Mouse (Mus musculus) mesoderm, embryonic 11.5 days (tissue): Measurements from ENCODE around the gene Bcl7a.

Source experiments
- DNase-seq: peaks from one replicate; pipeline ENCODE4 v3.0.0-alpha.2; 2012; ENCODE audit warnings: low read depth, low spot score

The Bcl7a gene

GRCm38 (mm10) chr5:123343707-123344627 lies at the start of gene Bcl7a:
TSS of gene Bcl7a (plus strand) at chr5:123343834.
- peak; percentile 91 for DNase-seq

- DNase-seq: no peak
These were observed 49.0 kb upstream of the Bcl7a start for GRCm38 (mm10) chr5:123294653-123295052.

GRCm38 (mm10) chr5:123296224-123296806 lies 47.3 kb upstream of the Bcl7a start:
- no peak for DNase-seq

GRCm38 (mm10) chr5:123296972-123297754 lies 46.5 kb upstream of the Bcl7a start:
- no peak for DNase-seq

GRCm38 (mm10) chr5:123297830-123298229 lies 45.8 kb upstream of the Bcl7a start:
- no peak for DNase-seq

- DNase-seq: no peak
These were observed 45.1 kb upstream of the Bcl7a start for GRCm38 (mm10) chr5:123298526-123298925.

GRCm38 (mm10) chr5:123300496-123301034 lies 43.1 kb upstream of the Bcl7a start:
- no peak for DNase-seq

GRCm38 (mm10) chr5:123301780-123302521 lies 41.7 kb upstream of the Bcl7a start:
- DNase-seq: peak; percentile 81

GRCm38 (mm10) chr5:123307630-123308282 lies 35.9 kb upstream of the Bcl7a start:
- DNase-seq: no peak

GRCm38 (mm10) chr5:123309816-123310215 lies 33.8 kb upstream of the Bcl7a start:
- no peak for DNase-seq

GRCm38 (mm10) chr5:123310221-123310620 lies 33.4 kb upstream of the Bcl7a start:
- no peak for DNase-seq

GRCm38 (mm10) chr5:123313058-123313630 lies 30.5 kb upstream of the Bcl7a start:
- no peak for DNase-seq

GRCm38 (mm10) chr5:123313851-123314380 lies 29.7 kb upstream of the Bcl7a start:
- DNase-seq: no peak

- DNase-seq: no peak
These were observed 28.3 kb upstream of the Bcl7a start for GRCm38 (mm10) chr5:123315219-123315866.

GRCm38 (mm10) chr5:123317992-123318391 lies 25.6 kb upstream of the Bcl7a start:
- no peak for DNase-seq

- DNase-seq: no peak
These were observed 23.5 kb upstream of the Bcl7a start for GRCm38 (mm10) chr5:123320136-123320535.

- DNase-seq: peak; percentile 55
These were observed 19.4 kb upstream of the Bcl7a start for GRCm38 (mm10) chr5:123324242-123324641.

- no peak for DNase-seq
These were observed 17.5 kb upstream of the Bcl7a start for GRCm38 (mm10) chr5:123326006-123326750.

- no peak for DNase-seq
These were observed 16.9 kb upstream of the Bcl7a start for GRCm38 (mm10) chr5:123326751-123327148.
